Mouse (Mus musculus) G1E (cell line): ENCODE results near the gene Safb2. TPM values are rescaled to one million over a fixed set of nuclear protein-coding genes. Genes with fewer than 3 reads are reported as not detected.
"Not testable (repeated sequence)": the region's sequence is repeated elsewhere in the genome, so short reads cannot be mapped to it uniquely, and the experiment has no call there.

Experiments
- ATAC-seq: 2 replicates; pipeline ENCODE4 v1.8.0; 2016; ENCODE audit warnings: mild to moderate bottlenecking; ENCODE audit not compliant: insufficient number of reproducible peaks, poor library complexity, low FRiP score, severe bottlenecking; ENCODE audit errors: extremely low read depth
- DNase-seq: peaks from one replicate; pipeline ENCODE4 v3.0.0; 2012; ENCODE audit warnings: low spot score
- H3K27me3 ChIP-seq: 2 replicates; pipeline ENCODE4 v1.6.1; 2012; ENCODE audit warnings: mild to moderate bottlenecking, low read length, inconsistent platforms; ENCODE audit not compliant: insufficient read depth
- H3K36me3 ChIP-seq: replicated peaks from 2 replicates; pipeline ENCODE3; 2012; ENCODE audit warnings: mild to moderate bottlenecking, inconsistent platforms
- H3K4me1 ChIP-seq: 2 replicates; pipeline ENCODE4 v1.6.1; 2012; ENCODE audit warnings: low read depth, low read length, inconsistent platforms, mixed read lengths; ENCODE audit not compliant: insufficient read depth
- H3K4me3 ChIP-seq: 2 replicates; pipeline ENCODE4 v1.5.1; 2012; ENCODE audit warnings: low read depth, mild to moderate bottlenecking, inconsistent platforms, low read length, moderate library complexity, mixed read lengths
- H3K9me3 ChIP-seq: replicated peaks from 2 replicates; pipeline ENCODE4 v1.6.1; 2012; ENCODE audit warnings: inconsistent platforms
- CTCF ChIP-seq: IDR thresholded peaks from 2 replicates; pipeline ENCODE4 v1.5.1; 2012; ENCODE audit warnings: low read depth, low read length, inconsistent platforms, mixed read lengths
- GATA1 ChIP-seq: IDR thresholded peaks from 2 replicates; pipeline ENCODE4 v1.6.1; 2012; ENCODE audit warnings: borderline replicate concordance, low read length, inconsistent platforms, mixed read lengths
- GATA2 ChIP-seq: IDR thresholded peaks from 2 replicates; pipeline ENCODE4 v1.6.1; 2012; ENCODE audit warnings: low read depth, low read length, inconsistent platforms, borderline replicate concordance
- POLR2AphosphoS5 ChIP-seq: IDR thresholded peaks from 2 replicates; pipeline ENCODE4 v1.6.1; 2012; ENCODE audit warnings: low read depth, low read length, inconsistent platforms; ENCODE audit not compliant: insufficient replicate concordance
- TAL1 ChIP-seq: conservative IDR thresholded peaks from 2 replicates; pipeline ENCODE4 v1.6.1; 2012; ENCODE audit warnings: low read depth, low read length, inconsistent platforms, mixed read lengths
- polyA plus RNA-seq: library from polyadenylated mRNA; stranded (reverse); fragments of >175 nt; gene quantifications from 2 replicates; pipeline ENCODE4 v1.2.3, GENCODE M21; 2012
- total RNA-seq, 2 experiments: library from RNA; stranded (forward) in 1 of 2; stranded (reverse) in 1 of 2; fragments of 200-1000 nt in 1 of 2; fragments of >200 nt in 1 of 2; fragmentation: Nextera tagmentation in 1 of 2; gene quantifications; 2 replicates each; pipeline ENCODE4 v1.2.3; 2014 to 2017

The Safb2 gene
- total RNA-seq (2014; fragmentation: Nextera tagmentation), result 111 and 194 TPM in 2 replicates
- total RNA-seq (2017), result 55.2 and 78.2 TPM in 2 replicates
- polyA plus RNA-seq, result 209 and 224 TPM in 2 replicates

- no peaks in the 10 kb centered on the region for H3K9me3 ChIP-seq
- DNase-seq (peak; percentile 95), ATAC-seq (peak; percentile 73)
- H3K4me1 ChIP-seq, result peaks cover 69% of the 10 kb centered on the region
- TF ChIP-seq GATA1 (no peak), GATA2 (no peak), TAL1 (no peak), CTCF (no peak), POLR2AphosphoS5 (no peak)
- peak within 1 kb of the TSS; percentile 91 for H3K4me3 ChIP-seq
- peaks cover 77% of the 10 kb centered on the region for H3K36me3 ChIP-seq
- H3K27me3 ChIP-seq, result no peaks in the 10 kb centered on the region
These were observed at the start of gene Safb2, which contains the start of gene Safb for GRCm38 (mm10) chr17:56584257-56585130. Safb2 (minus strand) TSS chr17:56584585. Safb (plus strand) TSS chr17:56584825.

DNA sequence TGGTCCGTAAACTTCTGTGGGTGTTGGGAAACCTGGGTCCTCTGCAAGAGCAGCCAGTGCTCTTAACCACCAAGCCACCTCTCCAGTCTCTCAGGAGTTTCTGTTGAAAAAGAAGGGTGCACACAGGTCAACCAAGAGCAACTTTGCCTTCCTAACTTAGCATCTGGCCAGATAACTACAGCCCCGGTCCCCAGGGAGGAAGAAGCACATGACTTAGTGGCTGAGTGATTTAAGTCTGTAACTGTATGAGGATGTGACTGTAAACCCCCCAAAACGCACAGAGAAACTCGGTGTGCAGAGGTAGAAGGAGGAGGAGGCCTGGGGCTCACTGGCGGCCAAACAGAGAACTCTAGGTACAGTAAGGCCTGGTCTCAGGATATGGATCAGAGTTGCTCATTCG lies 49.6 kb upstream of the Safb2 start:
- peaks cover 2% of the 10 kb centered on the region; the same call in 1 of the 2 replicates for H3K9me3 ChIP-seq
- H3K4me1 ChIP-seq, result peaks cover 4% of the 10 kb centered on the region
- DNase-seq (no peak), ATAC-seq (no peak)
- H3K27me3 ChIP-seq, result peaks cover 62% of the 10 kb centered on the region
- TF ChIP-seq POLR2AphosphoS5 (no peak), GATA1 (no peak), CTCF (no peak), GATA2 (no peak), TAL1 (no peak)
- no peaks in the 10 kb centered on the region for H3K36me3 ChIP-seq
- no peak overlapping the region for H3K4me3 ChIP-seq

GRCm38 (mm10) chr17:56631807-56632206 lies 47.4 kb upstream of the Safb2 start:
- TF ChIP-seq TAL1 (no peak), GATA1 (no peak), CTCF (no peak), GATA2 (no peak), POLR2AphosphoS5 (no peak)
- no peak overlapping the region for H3K4me3 ChIP-seq
- H3K4me1 ChIP-seq, result peaks cover 19% of the 10 kb centered on the region
- peaks cover 2% of the 10 kb centered on the region; the same call in 1 of the 2 replicates for H3K9me3 ChIP-seq
- ATAC-seq, result no peak
- DNase-seq, result no peak
- peaks cover 43% of the 10 kb centered on the region for H3K27me3 ChIP-seq
- no peaks in the 10 kb centered on the region for H3K36me3 ChIP-seq

- not testable (repeated sequence) for H3K4me3 ChIP-seq
- H3K4me1 ChIP-seq, result peaks cover 26% of the 10 kb centered on the region
These were observed 45.7 kb upstream of the Safb2 start for GRCm38 (mm10) chr17:56629800-56630781.

DNA sequence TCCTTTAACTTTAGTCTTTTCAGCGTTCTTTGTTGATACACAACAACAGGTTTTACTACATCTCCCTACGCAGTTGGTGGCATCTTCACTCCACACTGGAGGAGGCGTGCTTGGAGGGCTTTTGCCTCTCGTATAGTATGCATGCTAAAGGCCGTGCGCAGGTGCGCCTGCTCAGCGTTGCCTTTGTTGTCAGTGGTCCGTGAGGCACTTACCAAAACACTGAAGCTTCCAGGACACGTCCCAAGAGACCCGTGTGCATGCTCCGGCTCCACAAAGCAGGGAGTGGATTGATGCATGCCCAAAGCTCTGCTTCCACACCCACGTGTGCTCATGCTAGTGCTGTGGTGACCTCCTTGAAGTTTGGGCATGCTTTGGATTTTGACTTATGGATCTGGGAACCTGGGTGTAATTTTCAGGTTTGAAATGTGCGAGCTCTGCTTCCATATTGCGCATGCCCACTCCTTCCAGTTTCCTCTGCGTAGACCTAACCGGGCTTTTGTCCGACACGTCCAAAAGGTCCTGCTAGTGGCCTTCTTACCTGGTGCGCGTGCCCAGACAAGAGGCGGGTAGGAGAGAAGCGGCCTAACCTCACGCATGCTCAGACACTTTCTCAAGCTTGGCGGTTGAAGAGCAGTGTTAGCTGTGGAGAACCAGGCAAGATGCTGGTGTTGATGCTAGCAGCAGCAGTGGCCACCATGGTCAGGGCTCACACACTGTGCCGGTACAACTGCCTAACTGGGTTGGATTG lies 43.3 kb upstream of the Safb2 start, which contains the start of gene Catsperd:
Gene Catsperd (plus strand): TSS at position 614 of the 748 bp plus-strand sequence.
- Histone ChIP-seq H3K36me3 (peaks cover 29% of the 10 kb centered on the region), H3K27me3 (peaks cover 12% of the 10 kb centered on the region), H3K4me1 (peaks cover 45% of the 10 kb centered on the region), H3K9me3 (peaks cover 2% of the 10 kb centered on the region; the same call in 1 of the 2 replicates), H3K4me3 (peak within 1 kb of the TSS; percentile 94)
- no peak for TF ChIP-seq GATA1
- TF ChIP-seq TAL1, result no peak
- TF ChIP-seq CTCF, result no peak
- TF ChIP-seq GATA2, result no peak
- TF ChIP-seq POLR2AphosphoS5, result no peak
- ATAC-seq (no peak), DNase-seq (peak; percentile 28)

More at GRCm38 (mm10) chr17:56629800-56630781, 45.7 kb upstream of the Safb2 start:
- ATAC-seq, H3K9me3 ChIP-seq, DNase-seq, H3K36me3 ChIP-seq: not testable (repeated sequence)
- H3K27me3 ChIP-seq, result peaks cover 34% of the 10 kb centered on the region
